Mouse (Mus musculus) heart, adult 9 months (tissue): ENCODE measurements at regions not wholly inside any gene's neighbourhood (a gene's known extent, or its start where the extent isn't known, plus 50 kb on each side); places are given as distances from the start of the nearest gene placed in this dataset.
A peak's percentile ranks its signal among the peaks of the same experiment; 100 is the strongest.

Source experiments
- DNase-seq, 2 experiments: peaks; one replicate each; pipeline ENCODE4 v3.0.0; 2022; ENCODE audit warnings: low spot score in 2 of 2

GRCm38 (mm10) chr5:52092273-52092672 is 98.0 kb downstream of the Dhx15 start:
- no peak for DNase-seq

GRCm38 (mm10) chr5:52088131-52088530 is 102.2 kb downstream of the Dhx15 start:
- no peak for DNase-seq

GRCm38 (mm10) chr5:52086766-52087429 is 103.4 kb downstream of the Dhx15 start:
- DNase-seq, result no peak

- DNase-seq, result no peak
These were observed 110.0 kb downstream of the Dhx15 start for GRCm38 (mm10) chr5:52080268-52080667.

GRCm38 (mm10) chr5:52077696-52078095 is 112.6 kb downstream of the Dhx15 start:
- DNase-seq, result no peak

- DNase-seq, result no peak
These were observed 115.2 kb downstream of the Dhx15 start for GRCm38 (mm10) chr5:52075096-52075495.

- DNase-seq, result peak; percentile 9 to 65
These were observed 125.4 kb downstream of the Dhx15 start for GRCm38 (mm10) chr5:52064804-52065451.

GRCm38 (mm10) chr5:52062214-52062613 is 128.1 kb downstream of the Dhx15 start:
- peak; percentile 13 to 28 for DNase-seq

- DNase-seq, result no peak
These were observed 129.1 kb downstream of the Dhx15 start for GRCm38 (mm10) chr5:52061226-52061625.

- DNase-seq, result no peak
These were observed 133.1 kb downstream of the Dhx15 start for GRCm38 (mm10) chr5:52057261-52057660.

GRCm38 (mm10) chr5:52052072-52052465 is 138.2 kb downstream of the Dhx15 start:
- DNase-seq, result no peak

GRCm38 (mm10) chr5:52051383-52052071 is 138.8 kb downstream of the Dhx15 start:
- no peak for DNase-seq

- DNase-seq, result no peak
These were observed 141.5 kb downstream of the Dhx15 start for GRCm38 (mm10) chr5:52048790-52049189.

GRCm38 (mm10) chr5:52046704-52047103 is 143.6 kb downstream of the Dhx15 start:
- no peak for DNase-seq

GRCm38 (mm10) chr5:52044101-52044500 is 146.2 kb downstream of the Dhx15 start:
- no peak for DNase-seq

- no peak for DNase-seq
These were observed 148.9 kb downstream of the Dhx15 start for GRCm38 (mm10) chr5:52041447-52041846.

- peak; percentile 59 to 68 for DNase-seq
These were observed 149.6 kb downstream of the Dhx15 start for GRCm38 (mm10) chr5:52040427-52041312.

GRCm38 (mm10) chr5:52035339-52035738 is 155.0 kb downstream of the Dhx15 start:
- no peak for DNase-seq

- DNase-seq, result no peak
These were observed 162.8 kb downstream of the Dhx15 start for GRCm38 (mm10) chr5:52027478-52027877.

- no peak for DNase-seq
These were observed 164.2 kb downstream of the Dhx15 start for GRCm38 (mm10) chr5:52026148-52026547.

GRCm38 (mm10) chr5:52023212-52023611 is 167.1 kb downstream of the Dhx15 start:
- peak; percentile 19 to 42 for DNase-seq

GRCm38 (mm10) chr5:52016992-52017391 is 173.3 kb downstream of the Dhx15 start:
- DNase-seq, result no peak
